Mouse (Mus musculus) urinary bladder, postnatal 36 days (tissue): Measurements from ENCODE around the gene Paxbp1.

Source experiments
- DNase-seq, 2 experiments: peaks; one replicate each; pipeline ENCODE4 v3.0.0; 2022; ENCODE audit warnings: low spot score in 2 of 2, mixed read lengths in 1 of 2

Paxbp1 gene

GRCm38 (mm10) chr16:91055150-91055549, 10.8 kb upstream of the Paxbp1 start:
- no peak for DNase-seq

GRCm38 (mm10) chr16:91053599-91053998, 9.3 kb upstream of the Paxbp1 start:
- no peak for DNase-seq

GRCm38 (mm10) chr16:91045511-91045910, 1.2 kb upstream of the Paxbp1 start:
- peak; percentile 16 to 35 for DNase-seq

GRCm38 (mm10) chr16:91043461-91044248, 688 bp downstream of the Paxbp1 start:
- peak; percentile 40 to 52 for DNase-seq

GRCm38 (mm10) chr16:91042640-91043039, 1.7 kb downstream of the Paxbp1 start:
- no peak for DNase-seq

GRCm38 (mm10) chr16:91035866-91036265, 8.5 kb downstream of the Paxbp1 start:
- DNase-seq, result no peak

GRCm38 (mm10) chr16:91030751-91031150, 13.6 kb downstream of the Paxbp1 start:
- DNase-seq, result no peak

GRCm38 (mm10) chr16:91029901-91030300, 14.4 kb downstream of the Paxbp1 start:
- DNase-seq, result no peak

- DNase-seq, result no peak
Observed at GRCm38 (mm10) chr16:91029161-91029743, 15.1 kb downstream of the Paxbp1 start.

GRCm38 (mm10) chr16:91026290-91026689, 18.1 kb downstream of the Paxbp1 start:
- no peak for DNase-seq

GRCm38 (mm10) chr16:91023384-91023783, 21.0 kb downstream of the Paxbp1 start:
- no peak for DNase-seq

GRCm38 (mm10) chr16:91020842-91021483, 23.4 kb downstream of the Paxbp1 start:
- DNase-seq, result no peak

GRCm38 (mm10) chr16:91019476-91019875, 24.9 kb downstream of the Paxbp1 start:
- no peak for DNase-seq

GRCm38 (mm10) chr16:91015761-91016160, 28.6 kb downstream of the Paxbp1 start:
- DNase-seq, result no peak

- DNase-seq, result no peak
Observed at GRCm38 (mm10) chr16:91011847-91012246, 32.5 kb downstream of the Paxbp1 start.

- peak; percentile 83 to 89 for DNase-seq
Observed at GRCm38 (mm10) chr16:91011021-91011683, 33.2 kb downstream of the Paxbp1 start, which contains the start of gene Synj1. TSS of gene Synj1 (minus strand) at chr16:91011308.

- no peak for DNase-seq
Observed at GRCm38 (mm10) chr16:91010581-91011020, 33.7 kb downstream of the Paxbp1 start.

- DNase-seq, result peak in 1 of 2 experiments; percentile 11
Observed at GRCm38 (mm10) chr16:91009942-91010529, 34.3 kb downstream of the Paxbp1 start.

GRCm38 (mm10) chr16:91004915-91005538, 39.3 kb downstream of the Paxbp1 start:
- DNase-seq, result no peak

GRCm38 (mm10) chr16:91001098-91001497, 43.2 kb downstream of the Paxbp1 start:
- no peak for DNase-seq

GRCm38 (mm10) chr16:90999827-91000226, 44.5 kb downstream of the Paxbp1 start:
- DNase-seq, result no peak
